Comparison of ENCODE assay signal across 19 mouse cellular contexts in the genomic region with DNA sequence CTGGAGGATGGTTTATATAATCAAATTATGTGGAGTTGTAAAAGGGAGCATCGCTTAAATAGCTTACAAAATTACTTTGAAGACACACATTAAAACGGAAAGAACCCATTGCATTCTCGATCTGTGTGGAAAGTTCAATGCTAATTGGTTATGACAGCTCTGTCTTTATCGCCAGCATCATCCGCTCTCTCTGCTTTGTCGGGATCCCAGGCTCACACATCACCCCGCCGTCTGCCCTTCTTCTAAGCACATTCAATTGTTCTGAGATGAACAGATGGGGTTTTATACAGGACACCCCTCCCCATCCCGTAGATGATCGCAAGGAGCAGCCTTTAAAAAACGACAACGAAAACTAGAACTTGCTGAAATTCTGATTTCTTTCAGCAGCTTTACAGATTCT. TPM values are rescaled to one million over a fixed set of nuclear protein-coding genes. Genes with fewer than 3 reads are reported as not detected.
DNase-seq lines count a peak whose midpoint lies in the region; ATAC-seq and TF ChIP-seq lines count a peak whose summit lies in the region.
"Had no signal": no experiment of that assay in that cellular context is flagged by ENCODE, and none has a peak within 500 bp of the region (broad histone marks: within the 10 kb centered on the region; RNA-seq: fewer than 3 reads in every experiment).

No protein-coding gene starts in this region.

- H3K4me2 ChIP-seq in midbrain, embryonic 12.5 days (replicated peaks) = peak overlapping the region; percentile 20
- H3K4me2 ChIP-seq: embryonic facial prominence, embryonic 13.5 days; hindbrain, embryonic 14.5 days had no signal

- no peaks in the 10 kb centered on the region for H3K9me3 ChIP-seq in midbrain, embryonic 12.5 days
- H3K9me3 ChIP-seq: embryonic facial prominence, embryonic 13.5 days had no signal

- H3K27me3 ChIP-seq in midbrain, embryonic 12.5 days = no peaks in the 10 kb centered on the region
- H3K27me3 ChIP-seq: embryonic facial prominence, embryonic 13.5 days; Patski had no signal

- ATAC-seq in midbrain, embryonic 12.5 days (ENCODE audit: low FRiP score, low read depth) = peak; percentile 85
- ATAC-seq in erythroid progenitor cell, adult 5-6 weeks (replicated peaks; ENCODE audit: low FRiP score, poor library complexity, severe bottlenecking) = no peak
- ATAC-seq: activated CD4-positive, CD25-positive, alpha-beta regulatory T cell, adult 4 months; Patski had no signal

- peak overlapping the region; percentile 38 for H3K4me3 ChIP-seq in layer of hippocampus, adult 2 months
- H3K4me3 ChIP-seq in midbrain, embryonic 12.5 days = no peak overlapping the region
- H3K4me3 ChIP-seq: embryonic facial prominence, embryonic 13.5 days; myocyte had no signal

- H3K9ac ChIP-seq in midbrain, embryonic 12.5 days (replicated peaks) = no peak overlapping the region
- H3K9ac ChIP-seq: embryonic facial prominence, embryonic 13.5 days; hindbrain, embryonic 14.5 days had no signal

- no peak for TF ChIP-seq CTCF in layer of hippocampus, adult 2 months (conservative IDR thresholded peaks at IDR 0.05)

- H3K4me1 ChIP-seq in midbrain, embryonic 12.5 days = peaks cover 29% of the 10 kb centered on the region; the same call in 1 of the 2 replicates
- H3K4me1 ChIP-seq: embryonic facial prominence, embryonic 13.5 days had no signal

- peak; percentile 5 for DNase-seq in embryo, embryonic 10 days (ENCODE audit: low spot score)
- DNase-seq in embryo, embryonic 11 days = no peak
- peak in 1 of 2 experiments; percentile 39 for DNase-seq in layer of hippocampus, adult 2 months (ENCODE audit: low spot score in 2 of 2)
- DNase-seq in layer of hippocampus, adult 9-11 months = no peak
- peak; percentile 21 for DNase-seq in retina, postnatal 7 days (ENCODE audit: low read depth, low spot score)
- DNase-seq in gastrocnemius, postnatal 25 days = no peak
- DNase-seq: adrenal gland, postnatal 36 days; gastrocnemius, postnatal 14 days; heart, postnatal 10 days; kidney, adult 11 months; kidney, postnatal 10 days; lung, postnatal 10 days had no signal

- no peaks in the 10 kb centered on the region for H3K36me3 ChIP-seq in midbrain, embryonic 12.5 days
- H3K36me3 ChIP-seq: embryonic facial prominence, embryonic 13.5 days had no signal

- 44% methylated on average over 12 of the region's 12 CpGs for WGBS in midbrain, embryonic 12.5 days

- H3K27ac ChIP-seq in layer of hippocampus, adult 2 months = peak overlapping the region; percentile 62
- peak overlapping the region; percentile 43; the same call in 1 of the 2 replicates for H3K27ac ChIP-seq in midbrain, embryonic 12.5 days (replicated peaks)
- H3K27ac ChIP-seq: embryonic facial prominence, embryonic 13.5 days; hindbrain, embryonic 14.5 days had no signal

RNA-seq across cellular contexts. Expression of a gene that starts 37.7 kb away (rescaled TPM):
- total RNA-seq in layer of hippocampus, adult 2 months (2021) = 100 to 1,000 TPM; 364 to 385 TPM
- polyA plus RNA-seq in midbrain, embryonic 12.5 days (2016; fragmentation: Nextera tagmentation; extraction: Ambion mirVana) = 44.7 and 45.9 TPM in 2 replicates
- total RNA-seq in gastrocnemius, postnatal 25 days (2021) = 100 to 1,000 TPM; 235 to 264 TPM
- total RNA-seq in erythroid progenitor cell, adult 5-6 weeks (2015; ENCODE audit: low replicate concordance) = 154 and 211 TPM in 2 replicates
- total RNA-seq in erythroid progenitor cell, adult 5-6 weeks (2017; ENCODE audit: low replicate concordance) = 86.4 and 91.0 TPM in 2 replicates

Comparison
In these comparisons a context has a peak if more than half of its experiments do, and no peak if none do; other contexts are left out.
1. DNase-seq: peak in embryo, embryonic 10 days (single experiment) and retina, postnatal 7 days (single experiment); none in embryo, embryonic 11 days (single experiment), layer of hippocampus, adult 9-11 months (single experiment) and gastrocnemius, postnatal 25 days (single experiment).